Mouse (Mus musculus) thymus, adult 2 months (tissue): ENCODE measurements around the gene Tmem213.

ENCODE experiments used
- CTCF ChIP-seq: fragments of 200-500 bp; IDR thresholded peaks from 2 replicates; pipeline ENCODE4 v1.5.1; 2012; ENCODE audit warnings: mild to moderate bottlenecking, control low read depth, low read length, moderate library complexity, borderline replicate concordance; ENCODE audit not compliant: control insufficient read depth, poor library complexity, insufficient read depth; ENCODE audit errors: extremely low read depth
- POLR2A ChIP-seq: fragments of 200-500 bp; IDR thresholded peaks from 2 replicates; pipeline ENCODE4 v1.6.1; 2012; ENCODE audit warnings: mild to moderate bottlenecking, low read length, control low read depth, moderate library complexity; ENCODE audit not compliant: control insufficient read depth, poor library complexity, insufficient read depth; ENCODE audit errors: extremely low read depth

- TF ChIP-seq CTCF (no peak), POLR2A (no peak)
Observed at GRCm38 (mm10) chr6:38165385-38165784, 56.3 kb downstream of the Tmem213 start.
